Mouse (Mus musculus): Measurements from ENCODE around the gene Klhl3. TPM values are rescaled to one million over a fixed set of nuclear protein-coding genes. Genes with fewer than 3 reads are reported as not detected.

Klhl3 gene
- total and polyA plus RNA-seq, 3 experiments = 2.1 to 4.3 (median 2.7) TPM

GRCm38 (mm10) chr13:58078361-58078760, 35.0 kb downstream of the Klhl3 start:
- Histone ChIP-seq H3K27ac (no peak overlapping the region), H3K4me1 (ENCODE audit: control insufficient read depth, insufficient read depth, low read length) (peaks cover 4% of the 10 kb centered on the region; the same call in 1 of the 2 replicates), H3K9ac (ENCODE audit: low read depth, low read length) (no peak overlapping the region), H3K4me3 (no peak overlapping the region), H3K79me2 (replicated peaks; ENCODE audit: control insufficient read depth, insufficient read depth, low read length) (no peaks in the 10 kb centered on the region), H3K36me3 (ENCODE audit: control insufficient read depth, insufficient read depth, low read length) (no peaks in the 10 kb centered on the region), H3K27me3 (ENCODE audit: control insufficient read depth, insufficient read depth, low read length) (no peaks in the 10 kb centered on the region)
- WGBS = 60% methylated on average over 5 of the region's 5 CpGs
- intact Hi-C loops (cut with DNase I) = no loop called here
- DNase-seq = no peak
- TF ChIP-seq EP300 (IDR thresholded peaks at IDR 0.05; ENCODE audit: insufficient read depth, low read depth, low read length) (no peak), CTCF (IDR thresholded peaks at IDR 0.05) (no peak), POLR2A (IDR thresholded peaks at IDR 0.05; ENCODE audit: insufficient read depth, low read depth, low read length) (no peak)

- Histone ChIP-seq H3K9ac (ENCODE audit: low read depth, low read length) (no peak overlapping the region), H3K4me1 (ENCODE audit: control insufficient read depth, insufficient read depth, low read length) (peaks cover 8% of the 10 kb centered on the region), H3K79me2 (replicated peaks; ENCODE audit: control insufficient read depth, insufficient read depth, low read length) (no peaks in the 10 kb centered on the region), H3K4me3 (no peak overlapping the region), H3K27me3 (ENCODE audit: control insufficient read depth, insufficient read depth, low read length) (no peaks in the 10 kb centered on the region), H3K27ac (no peak overlapping the region), H3K36me3 (ENCODE audit: control insufficient read depth, insufficient read depth, low read length) (no peaks in the 10 kb centered on the region)
- TF ChIP-seq EP300 (IDR thresholded peaks at IDR 0.05; ENCODE audit: insufficient read depth, low read depth, low read length) = no peak
- TF ChIP-seq CTCF (IDR thresholded peaks at IDR 0.05) = no peak
- TF ChIP-seq POLR2A (IDR thresholded peaks at IDR 0.05; ENCODE audit: insufficient read depth, low read depth, low read length) = no peak
- 86% methylated on average over 9 of the region's 9 CpGs for WGBS
- no peak for DNase-seq
- intact Hi-C loops (cut with DNase I) = no loop called here
Observed at GRCm38 (mm10) chr13:58074881-58075280, 38.5 kb downstream of the Klhl3 start.

GRCm38 (mm10) chr13:58074466-58074865, 38.9 kb downstream of the Klhl3 start:
- H3K9ac ChIP-seq (ENCODE audit: low read depth, low read length) = no peak overlapping the region
- H3K27me3 ChIP-seq (ENCODE audit: control insufficient read depth, insufficient read depth, low read length) = no peaks in the 10 kb centered on the region
- intact Hi-C loops (cut with DNase I) = no loop called here
- no peaks in the 10 kb centered on the region for H3K36me3 ChIP-seq (ENCODE audit: control insufficient read depth, insufficient read depth, low read length)
- no peak for DNase-seq
- TF ChIP-seq EP300 (IDR thresholded peaks at IDR 0.05; ENCODE audit: insufficient read depth, low read depth, low read length) (no peak), POLR2A (IDR thresholded peaks at IDR 0.05; ENCODE audit: insufficient read depth, low read depth, low read length) (no peak), CTCF (IDR thresholded peaks at IDR 0.05) (no peak)
- no peak overlapping the region for H3K4me3 ChIP-seq
- H3K27ac ChIP-seq = no peak overlapping the region
- H3K79me2 ChIP-seq (replicated peaks; ENCODE audit: control insufficient read depth, insufficient read depth, low read length) = no peaks in the 10 kb centered on the region
- H3K4me1 ChIP-seq (ENCODE audit: control insufficient read depth, insufficient read depth, low read length) = peaks cover 8% of the 10 kb centered on the region
- 95% methylated on average over 6 of the region's 6 CpGs for WGBS

GRCm38 (mm10) chr13:58073254-58073882, 40.0 kb downstream of the Klhl3 start:
- intact Hi-C loops (cut with DNase I) = no loop called here
- 61% methylated on average over 12 of the region's 12 CpGs for WGBS
- H3K27me3 ChIP-seq (ENCODE audit: control insufficient read depth, insufficient read depth, low read length) = no peaks in the 10 kb centered on the region
- peaks cover 9% of the 10 kb centered on the region for H3K4me1 ChIP-seq (ENCODE audit: control insufficient read depth, insufficient read depth, low read length)
- TF ChIP-seq EP300 (IDR thresholded peaks at IDR 0.05; ENCODE audit: insufficient read depth, low read depth, low read length) (no peak), CTCF (IDR thresholded peaks at IDR 0.05) (no peak), POLR2A (IDR thresholded peaks at IDR 0.05; ENCODE audit: insufficient read depth, low read depth, low read length) (no peak)
- peak in 1 of 2 experiments; percentile 31 for DNase-seq
- H3K36me3 ChIP-seq (ENCODE audit: control insufficient read depth, insufficient read depth, low read length) = no peaks in the 10 kb centered on the region
- H3K4me3 ChIP-seq = no peak overlapping the region
- no peaks in the 10 kb centered on the region for H3K79me2 ChIP-seq (replicated peaks; ENCODE audit: control insufficient read depth, insufficient read depth, low read length)
- H3K27ac ChIP-seq = peak overlapping the region; percentile 20
- no peak overlapping the region for H3K9ac ChIP-seq (ENCODE audit: low read depth, low read length)

- Histone ChIP-seq H3K4me1 (ENCODE audit: control insufficient read depth, insufficient read depth, low read length) (peaks cover 18% of the 10 kb centered on the region), H3K9ac (ENCODE audit: low read depth, low read length) (no peak overlapping the region), H3K4me3 (no peak overlapping the region), H3K27ac (no peak overlapping the region), H3K27me3 (ENCODE audit: control insufficient read depth, insufficient read depth, low read length) (no peaks in the 10 kb centered on the region), H3K79me2 (replicated peaks; ENCODE audit: control insufficient read depth, insufficient read depth, low read length) (no peaks in the 10 kb centered on the region), H3K36me3 (ENCODE audit: control insufficient read depth, insufficient read depth, low read length) (no peaks in the 10 kb centered on the region)
- WGBS = 87% methylated on average over 21 of the region's 21 CpGs
- intact Hi-C loops (cut with DNase I) = no loop called here
- DNase-seq = no peak
- TF ChIP-seq POLR2A (IDR thresholded peaks at IDR 0.05; ENCODE audit: insufficient read depth, low read depth, low read length) = no peak
- no peak for TF ChIP-seq EP300 (IDR thresholded peaks at IDR 0.05; ENCODE audit: insufficient read depth, low read depth, low read length)
Observed at GRCm38 (mm10) chr13:58071209-58071608, 42.2 kb downstream of the Klhl3 start.

- H3K36me3 ChIP-seq (ENCODE audit: control insufficient read depth, insufficient read depth, low read length) = no peaks in the 10 kb centered on the region
- no peak for DNase-seq
- TF ChIP-seq EP300 (IDR thresholded peaks at IDR 0.05; ENCODE audit: insufficient read depth, low read depth, low read length) (no peak), POLR2A (IDR thresholded peaks at IDR 0.05; ENCODE audit: insufficient read depth, low read depth, low read length) (no peak), CTCF (IDR thresholded peaks at IDR 0.05) (no peak)
- 74% methylated on average over 12 of the region's 12 CpGs for WGBS
- H3K79me2 ChIP-seq (replicated peaks; ENCODE audit: control insufficient read depth, insufficient read depth, low read length) = no peaks in the 10 kb centered on the region
- H3K4me3 ChIP-seq = no peak overlapping the region
- no peak overlapping the region for H3K9ac ChIP-seq (ENCODE audit: low read depth, low read length)
- intact Hi-C loops (cut with DNase I) = no loop called here
- H3K27me3 ChIP-seq (ENCODE audit: control insufficient read depth, insufficient read depth, low read length) = no peaks in the 10 kb centered on the region
- H3K27ac ChIP-seq = no peak overlapping the region
- peaks cover 23% of the 10 kb centered on the region for H3K4me1 ChIP-seq (ENCODE audit: control insufficient read depth, insufficient read depth, low read length)
Observed at GRCm38 (mm10) chr13:58070504-58070903, 42.9 kb downstream of the Klhl3 start.

Measured in heart, adult 2 months (tissue).